Mouse (Mus musculus) embryonic facial prominence, embryonic 10.5 days (tissue): ENCODE measurements at regions not wholly inside any gene's neighbourhood (a gene's known extent, or its start where the extent isn't known, plus 50 kb on each side); places are given as distances from the start of the nearest gene placed in this dataset.
A peak's percentile ranks its signal among the peaks of the same experiment; 100 is the strongest.
"Not testable (repeated sequence)": the region's sequence is repeated elsewhere in the genome, so short reads cannot be mapped to it uniquely, and the experiment has no call there.

ENCODE experiments used
- DNase-seq: peaks from one replicate; pipeline ENCODE4 v3.0.0-alpha.2; 2017; ENCODE audit warnings: low spot score
- H3K27ac ChIP-seq: fragments of 300-500 bp; sonication (generic); replicated peaks from 2 replicates; pipeline ENCODE4 v1.5.1; 2016; ENCODE audit warnings: mild to moderate bottlenecking
- H3K27me3 ChIP-seq: fragments of 300-500 bp; sonication (generic); replicated peaks from 2 replicates; pipeline ENCODE4 v1.6.1; 2016; ENCODE audit warnings: low read depth, mild to moderate bottlenecking; ENCODE audit not compliant: poor library complexity, severe bottlenecking
- H3K36me3 ChIP-seq: fragments of 300-500 bp; sonication (generic); replicated peaks from 2 replicates; pipeline ENCODE4 v1.6.1; 2016; ENCODE audit warnings: mild to moderate bottlenecking, moderate library complexity
- H3K4me1 ChIP-seq: fragments of 300-500 bp; sonication (generic); 2 replicates; pipeline ENCODE4 v1.6.1; 2016
- H3K4me3 ChIP-seq: fragments of 300-500 bp; sonication (generic); 2 replicates; pipeline ENCODE4 v1.5.1; 2016; ENCODE audit warnings: mild to moderate bottlenecking, moderate library complexity
- H3K9me3 ChIP-seq: fragments of 300-500 bp; sonication (generic); 2 replicates; pipeline ENCODE4 v1.6.1; 2016; ENCODE audit warnings: mild to moderate bottlenecking
- WGBS: fragments of 180-500 bp; shearing (Covaris S2); methylation state at CpG from one replicate; pipeline ENCODE4 v1.1.7; 2016; 5-methylcytosine and 5-hydroxymethylcytosine counted together

DNA sequence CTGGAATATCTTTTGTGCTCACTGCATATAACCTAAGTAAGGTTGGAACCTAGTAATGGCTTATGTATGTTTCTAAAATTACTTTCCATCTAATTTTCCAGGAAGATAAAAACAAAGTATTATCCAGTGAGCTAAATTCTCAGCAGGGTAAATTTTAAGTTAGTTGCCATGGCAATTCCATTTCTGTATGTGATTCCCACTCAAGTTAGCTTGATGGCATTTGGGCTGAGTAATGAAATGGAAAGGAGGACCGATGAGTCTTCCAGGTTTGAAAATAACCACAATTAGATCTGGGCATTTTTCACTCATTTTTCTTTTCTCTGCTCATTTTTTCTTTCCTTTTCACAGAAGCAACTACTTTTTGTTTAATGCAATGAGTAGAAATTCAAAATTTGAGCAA is 398.4 kb upstream of the Gm10801 start:
- no peak for DNase-seq
- H3K4me1 ChIP-seq = no peaks in the 10 kb centered on the region
- H3K9me3 ChIP-seq = no peaks in the 10 kb centered on the region

DNA sequence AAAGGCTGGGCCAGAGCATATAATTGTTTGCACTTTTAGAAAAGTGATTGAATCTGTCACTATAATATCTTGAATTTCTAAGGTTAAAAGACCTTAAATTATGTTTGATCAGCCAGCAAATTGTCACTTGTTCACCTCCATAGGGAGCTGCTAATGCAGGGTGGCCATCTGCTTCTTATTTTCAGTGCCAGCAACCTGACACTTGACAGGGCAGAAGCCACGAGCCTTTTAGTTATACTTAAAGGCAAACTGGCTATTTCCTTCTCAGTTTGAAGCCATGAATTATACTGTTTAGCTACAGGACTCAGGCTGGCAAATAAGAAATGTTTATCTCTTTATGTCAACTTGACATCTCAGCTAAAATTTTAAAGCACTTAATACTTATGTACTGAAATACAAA is 392.5 kb upstream of the Gm10801 start:
- no peaks in the 10 kb centered on the region for H3K27me3 ChIP-seq
- H3K36me3 ChIP-seq = no peaks in the 10 kb centered on the region
- DNase-seq = peak; percentile 50
- H3K4me1 ChIP-seq = peaks cover 3% of the 10 kb centered on the region; the same call in 1 of the 2 replicates
- no peaks in the 10 kb centered on the region for H3K9me3 ChIP-seq
- no peak overlapping the region for H3K27ac ChIP-seq
- 16% methylated on average over 1 of the region's 1 CpGs for WGBS
- no peak overlapping the region for H3K4me3 ChIP-seq

More for the DNA sequence above, 398.4 kb upstream of the Gm10801 start:
- H3K27ac ChIP-seq = no peak overlapping the region
- H3K4me3 ChIP-seq = no peak overlapping the region
- H3K36me3 ChIP-seq = no peaks in the 10 kb centered on the region
- WGBS = 85% methylated on average over 1 of the region's 1 CpGs
- H3K27me3 ChIP-seq = no peaks in the 10 kb centered on the region

DNA sequence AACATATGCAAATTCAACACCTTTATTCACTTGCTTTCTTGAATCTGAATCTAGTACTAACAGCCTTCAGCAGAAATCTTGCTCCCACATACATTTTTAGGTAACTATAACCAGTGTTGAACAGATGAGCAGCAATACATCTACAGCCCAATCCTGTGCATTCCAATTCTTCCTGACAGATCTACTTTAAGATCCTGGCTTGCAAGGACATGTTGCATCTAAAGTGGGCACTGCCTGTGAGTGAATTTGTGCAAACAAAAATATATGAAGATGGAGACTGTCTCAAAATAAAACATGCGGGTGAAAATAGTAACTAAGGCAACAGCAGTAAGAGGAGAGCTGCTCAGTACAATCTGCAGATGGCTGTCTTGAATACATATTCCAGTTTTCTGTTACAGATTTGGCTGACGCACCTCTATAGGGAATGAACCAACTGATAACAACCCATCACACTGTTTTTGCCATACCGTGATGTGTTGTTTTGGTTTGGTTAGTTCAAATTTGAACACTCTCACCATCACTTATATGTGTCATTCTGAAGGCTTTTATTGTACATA is 375.2 kb upstream of the Gm10801 start:
- Histone ChIP-seq H3K27me3 (no peaks in the 10 kb centered on the region), H3K9me3 (no peaks in the 10 kb centered on the region), H3K27ac (no peak overlapping the region), H3K4me3 (no peak overlapping the region), H3K4me1 (no peaks in the 10 kb centered on the region), H3K36me3 (no peaks in the 10 kb centered on the region)
- WGBS = 93% methylated on average over 3 of the region's 3 CpGs
- no peak for DNase-seq

DNA sequence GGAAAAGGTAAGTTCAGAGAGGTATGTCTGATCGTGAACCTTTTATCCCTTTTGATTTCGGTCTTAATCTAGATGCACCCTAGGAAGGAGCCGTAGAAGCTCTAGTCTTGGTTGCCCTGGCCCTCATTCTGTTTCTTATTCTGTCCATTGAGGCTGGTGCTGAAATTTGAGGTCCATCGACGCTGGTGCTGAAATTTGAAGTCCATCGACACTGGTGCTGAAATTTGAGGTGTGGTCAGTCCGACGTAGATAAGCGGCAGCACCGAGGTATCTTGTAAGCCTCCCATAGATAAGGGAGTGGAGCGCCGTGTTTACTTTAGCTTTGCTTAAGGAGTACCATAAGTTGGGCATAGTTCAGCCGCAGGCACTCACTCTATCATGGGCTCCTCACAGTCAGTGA is 332.0 kb upstream of the Gm10801 start:
- not testable (repeated sequence) for H3K27me3 ChIP-seq, H3K4me1 ChIP-seq, H3K36me3 ChIP-seq, H3K4me3 ChIP-seq, H3K27ac ChIP-seq
- peaks cover 36% of the 10 kb centered on the region for H3K9me3 ChIP-seq
- peak; percentile 21 for DNase-seq
- WGBS = 86% methylated on average over 13 of the region's 13 CpGs

DNA sequence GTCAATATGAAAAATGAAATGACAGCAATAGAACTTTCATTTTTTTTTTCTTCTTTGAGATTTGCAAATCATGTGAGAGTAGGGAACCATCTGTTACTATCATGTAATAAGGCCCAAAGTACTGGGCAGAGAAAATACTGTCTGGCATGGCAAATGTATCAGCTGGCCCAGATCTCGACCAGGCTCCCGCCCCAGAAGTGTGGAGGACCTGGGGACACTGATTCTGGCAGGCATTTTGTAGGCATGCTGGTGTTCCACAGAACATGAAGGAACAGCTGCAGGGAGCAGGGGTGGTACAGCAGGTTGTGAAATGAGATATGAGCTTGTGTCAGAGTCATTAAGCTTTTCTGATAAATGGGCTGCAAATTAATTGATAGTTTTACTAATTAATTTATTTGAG is 307.8 kb upstream of the Gm10801 start:
- no peaks in the 10 kb centered on the region for H3K9me3 ChIP-seq
- H3K27ac ChIP-seq = no peak overlapping the region
- no peak for DNase-seq
- no peaks in the 10 kb centered on the region for H3K4me1 ChIP-seq
- H3K36me3 ChIP-seq = no peaks in the 10 kb centered on the region
- no peak overlapping the region for H3K4me3 ChIP-seq
- WGBS = 86% methylated on average over 2 of the region's 2 CpGs
- no peaks in the 10 kb centered on the region for H3K27me3 ChIP-seq

DNA sequence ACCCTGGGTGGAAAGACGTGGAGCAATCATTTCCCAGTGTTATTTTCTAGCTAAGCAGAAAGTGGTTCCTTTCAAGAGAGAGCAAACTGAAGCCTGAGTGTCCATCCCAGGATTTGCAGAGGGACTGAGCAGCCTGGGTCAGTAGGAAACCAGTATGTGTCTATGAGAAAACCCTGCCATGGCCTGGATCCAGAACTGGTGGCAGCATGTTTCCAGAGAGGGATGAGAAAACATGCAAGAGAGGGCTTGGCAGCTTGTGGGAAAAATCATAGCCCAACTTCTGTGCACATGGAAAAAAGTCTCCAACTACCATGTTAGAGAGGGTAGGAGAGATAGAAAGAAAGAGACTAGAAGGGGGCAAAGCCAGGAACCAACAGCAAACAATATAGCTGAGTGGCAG is 282.8 kb upstream of the Gm10801 start:
- Histone ChIP-seq H3K4me3 (no peak overlapping the region), H3K27me3 (no peaks in the 10 kb centered on the region), H3K9me3 (no peaks in the 10 kb centered on the region), H3K36me3 (no peaks in the 10 kb centered on the region), H3K27ac (no peak overlapping the region), H3K4me1 (no peaks in the 10 kb centered on the region)
- DNase-seq = no peak
- WGBS = 75% methylated on average over 1 of the region's 1 CpGs
